Mouse (Mus musculus) olfactory bulb, adult 2 months (tissue): ENCODE results near the gene Rabgap1l.

ENCODE experiments used
- CTCF ChIP-seq: fragments of 200-500 bp; IDR thresholded peaks from 2 replicates; pipeline ENCODE4 v1.5.1; 2012; ENCODE audit warnings: low read depth, mild to moderate bottlenecking, low read length, moderate library complexity; ENCODE audit not compliant: insufficient read depth
- POLR2A ChIP-seq: fragments of 200-500 bp; IDR thresholded peaks from 2 replicates; pipeline ENCODE4 v1.6.1; 2012; ENCODE audit warnings: mild to moderate bottlenecking, low read depth, low read length, moderate library complexity; ENCODE audit not compliant: insufficient read depth

DNA sequence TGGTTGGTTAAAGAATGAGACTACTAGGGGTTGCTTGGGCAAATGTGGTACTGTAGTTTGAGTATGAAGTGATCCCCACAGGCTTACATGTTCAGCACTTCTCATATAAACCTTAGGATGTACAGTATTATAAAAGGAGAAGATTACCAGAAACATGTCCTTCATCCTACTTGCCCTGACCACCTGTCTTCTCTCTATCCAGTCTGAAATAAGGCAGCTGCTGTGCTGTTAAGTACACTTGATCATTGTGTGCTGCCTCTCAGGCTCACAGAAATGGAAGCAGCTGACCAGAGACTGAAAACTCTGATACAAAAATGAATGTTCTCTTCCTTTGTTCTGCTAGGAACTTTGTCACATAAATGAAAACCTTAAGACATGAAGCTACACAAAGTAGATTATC lies 325.6 kb downstream of the Rabgap1l start:
- TF ChIP-seq CTCF: no peak
- TF ChIP-seq POLR2A: no peak
